Mouse (Mus musculus) liver, embryonic 14.5 days (tissue): Measurements from ENCODE around the gene Acsl5. TPM values are rescaled to one million over a fixed set of nuclear protein-coding genes. Genes with fewer than 3 reads are reported as not detected.
A peak's percentile ranks its signal among the peaks of the same experiment; 100 is the strongest.

Experiments used
- ATAC-seq: fragments of 200-750 bp; cut with Nextera tagmentation; 2 replicates; pipeline ENCODE4 v1.8.0; 2017; ENCODE audit warnings: moderate number of reproducible peaks, mild to moderate bottlenecking, moderate library complexity; ENCODE audit not compliant: insufficient read depth
- DNase-seq, 3 experiments: peaks; one replicate each; pipeline ENCODE4 v3.0.0-alpha.2; 2012 to 2013; ENCODE audit warnings: low read depth in 3 of 3, low spot score in 3 of 3
- H3K27ac ChIP-seq: fragments of 300-500 bp; sonication (generic); 2 replicates; pipeline ENCODE4 v1.5.1; 2014; ENCODE audit warnings: moderate library complexity, mild to moderate bottlenecking, control low read depth, inconsistent platforms
- H3K27me3 ChIP-seq: fragments of 300-500 bp; sonication (generic); 2 replicates; pipeline ENCODE4 v1.6.1; 2014; ENCODE audit warnings: mild to moderate bottlenecking, low read length, moderate library complexity; ENCODE audit not compliant: control insufficient read depth, insufficient read depth
- H3K36me3 ChIP-seq: fragments of 300-500 bp; sonication (generic); replicated peaks from 2 replicates; pipeline ENCODE4 v1.6.1; 2014; ENCODE audit warnings: low read depth; ENCODE audit not compliant: control insufficient read depth, insufficient read depth
- H3K4me1 ChIP-seq, 2 experiments: fragments of 200-500 bp in 1 of 2; fragments of 300-500 bp in 1 of 2; sonication (generic) in 1 of 2; replicated peaks; 2 replicates each; pipeline ENCODE4 v1.6.1; 2012 to 2014; ENCODE audit warnings: antibody characterized with exemption in 1 of 2, inconsistent platforms in 1 of 2, low read length in 1 of 2; ENCODE audit not compliant: control insufficient read depth in 2 of 2, insufficient read depth in 2 of 2
- H3K4me2 ChIP-seq: fragments of 300-500 bp; sonication (generic); 2 replicates; pipeline ENCODE4 v1.6.1; 2014; ENCODE audit warnings: low read depth, mild to moderate bottlenecking, control low read depth, moderate library complexity
- H3K4me3 ChIP-seq, 2 experiments: fragments of 200-500 bp in 1 of 2; fragments of 300-500 bp in 1 of 2; sonication (generic) in 1 of 2; 2 replicates each; pipeline ENCODE4 v1.5.1; 2012 to 2014; ENCODE audit warnings: low read depth in 2 of 2, low read length in 2 of 2, mild to moderate bottlenecking in 2 of 2, control low read depth in 1 of 2, inconsistent platforms in 1 of 2, moderate library complexity in 1 of 2; ENCODE audit not compliant: insufficient read depth in 1 of 2
- H3K9ac ChIP-seq: fragments of 300-500 bp; sonication (generic); replicated peaks from 2 replicates; pipeline ENCODE4 v1.6.1; 2014; ENCODE audit warnings: mild to moderate bottlenecking, control low read depth, moderate library complexity
- H3K9me3 ChIP-seq: fragments of 300-500 bp; sonication (generic); 2 replicates; pipeline ENCODE4 v1.6.1; 2016; ENCODE audit warnings: low read length, mixed read lengths; ENCODE audit not compliant: control insufficient read depth
- CTCF ChIP-seq: IDR thresholded peaks from 2 replicates; pipeline ENCODE4 v1.5.1; 2016; ENCODE audit warnings: antibody characterized with exemption, low read depth, control low read depth
- EP300 ChIP-seq: IDR thresholded peaks from 2 replicates; pipeline ENCODE4 v1.6.1; 2016; ENCODE audit warnings: antibody characterized with exemption, low read depth
- WGBS: fragments of 180-500 bp; shearing (Covaris S2); extraction: QIAGEN DNeasy Blood & Tissue Kit; methylation state at CpG from one replicate; pipeline ENCODE4 v1.1.7; 2014; ENCODE audit not compliant: insufficient replicate concordance; 5-methylcytosine and 5-hydroxymethylcytosine counted together
- polyA plus RNA-seq, 2 experiments: library from polyadenylated mRNA; depleted of rRNA in 1 of 2; stranded (reverse) in 1 of 2; unstranded in 1 of 2; fragments of >200 nt; fragmentation: Nextera tagmentation in 1 of 2; extraction: Ambion mirVana in 1 of 2; gene quantifications; 2 replicates each; pipeline versions ENCODE4 v1.2.1 to v1.2.3; 2012 to 2014

Acsl5 gene
- polyA plus RNA-seq, 2 experiments, result 50.3 to 117 TPM

DNA sequence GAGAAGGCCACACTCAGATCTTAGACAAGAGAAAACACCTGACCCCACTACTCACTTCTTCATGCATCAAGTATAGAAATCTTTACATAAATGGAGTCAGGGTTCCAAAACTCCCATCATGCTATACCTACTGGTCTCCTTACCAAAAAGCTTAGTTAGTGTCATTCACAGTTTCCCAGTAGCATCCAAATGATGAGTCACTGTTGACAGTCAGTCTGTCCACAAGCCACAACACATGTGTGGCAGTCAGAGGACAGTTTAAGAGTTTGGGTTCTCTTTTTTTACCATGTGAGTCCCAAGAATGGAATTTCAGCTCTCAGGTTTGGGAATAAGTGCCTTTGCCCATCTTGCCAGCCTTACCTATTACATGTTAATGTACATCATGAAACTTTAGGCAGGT is 37.2 kb downstream of the Acsl5 start:
- Histone ChIP-seq H3K9me3 (no peaks in the 10 kb centered on the region), H3K4me2 (no peak overlapping the region), H3K4me1 (peaks cover 22 to 33% of the 10 kb centered on the region in 2 experiments), H3K27me3 (no peaks in the 10 kb centered on the region), H3K27ac (no peak overlapping the region), H3K36me3 (peaks cover 82% of the 10 kb centered on the region), H3K9ac (no peak overlapping the region), H3K4me3 (no peak overlapping the region)
- DNase-seq, result no peak
- ATAC-seq, result no peak
- TF ChIP-seq CTCF, result no peak
- no peak for TF ChIP-seq EP300

DNA sequence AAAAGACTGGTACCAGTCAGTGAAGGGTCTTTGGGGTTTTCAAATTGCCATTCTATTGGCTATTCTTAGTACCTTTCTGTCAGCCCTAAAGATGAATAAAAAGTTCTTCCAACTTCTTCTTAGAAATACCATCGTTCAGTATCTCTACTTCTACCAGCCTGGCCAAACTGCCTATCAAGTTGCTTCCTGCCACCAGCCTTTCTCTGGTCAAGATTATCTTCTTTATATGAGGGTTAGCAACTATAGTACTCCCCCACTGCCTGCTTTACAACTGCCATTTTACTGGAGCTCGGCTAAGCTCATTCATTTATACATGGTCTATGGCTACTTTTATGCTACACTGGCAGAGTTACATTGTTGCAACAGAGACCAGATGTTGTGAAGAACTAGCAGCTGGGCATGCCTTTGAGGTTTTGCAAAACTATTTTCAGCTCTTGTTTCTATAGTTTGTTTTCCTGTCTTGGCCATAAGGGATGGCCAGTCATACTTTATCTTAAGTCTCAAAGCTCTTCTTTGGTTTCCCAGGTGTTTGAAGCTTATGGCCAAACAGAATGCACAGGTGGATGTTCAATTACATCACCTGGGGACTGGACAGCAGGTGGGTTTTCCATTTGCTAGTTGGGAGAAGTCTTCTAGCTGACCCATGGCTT is 39.0 kb downstream of the Acsl5 start:
- DNase-seq (no peak), ATAC-seq (no peak)
- H3K27ac ChIP-seq, result no peak overlapping the region
- H3K9me3 ChIP-seq, result no peaks in the 10 kb centered on the region
- H3K9ac ChIP-seq, result no peak overlapping the region
- WGBS, result 31% methylated on average over 2 of the region's 2 CpGs
- H3K27me3 ChIP-seq, result no peaks in the 10 kb centered on the region
- TF ChIP-seq CTCF (no peak), EP300 (no peak)
- H3K4me3 ChIP-seq, result no peak overlapping the region
- peaks cover 15 to 29% of the 10 kb centered on the region in 2 experiments for H3K4me1 ChIP-seq
- H3K36me3 ChIP-seq, result peaks cover 86% of the 10 kb centered on the region
- H3K4me2 ChIP-seq, result no peak overlapping the region

DNA sequence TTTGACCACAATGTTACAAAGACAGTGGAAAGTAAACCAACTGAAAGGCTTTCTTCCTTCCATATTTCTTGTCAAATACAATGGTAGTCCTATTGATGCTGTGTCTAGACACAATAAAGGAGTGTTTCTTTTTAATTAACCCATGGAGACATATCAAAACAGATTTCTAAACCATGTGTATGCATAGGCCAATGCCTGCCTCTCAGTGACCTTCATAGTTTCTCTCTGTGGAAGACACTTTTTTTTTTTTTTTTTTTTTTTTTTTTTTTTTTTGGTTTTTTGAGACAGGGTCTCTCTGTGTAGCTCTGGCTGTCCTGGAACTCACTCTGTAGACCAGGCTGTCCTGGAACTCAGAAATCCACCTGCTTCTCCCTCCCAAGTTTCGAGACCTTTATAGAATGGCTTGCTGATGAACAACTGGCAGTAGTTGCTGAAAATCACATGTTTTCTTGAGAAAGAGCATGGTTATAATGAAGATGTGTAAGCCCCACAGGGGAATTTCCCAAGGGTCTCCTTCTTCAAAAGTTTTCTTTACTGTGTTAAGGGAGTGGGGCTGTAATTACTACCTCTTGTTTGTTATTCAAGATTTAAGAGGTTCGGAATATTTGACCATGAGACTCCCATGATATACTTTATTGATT is 40.6 kb downstream of the Acsl5 start:
- no peak for TF ChIP-seq EP300
- TF ChIP-seq CTCF, result no peak
- Histone ChIP-seq H3K9ac (no peak overlapping the region), H3K36me3 (peaks cover 90% of the 10 kb centered on the region), H3K4me1 (peaks cover 9 to 25% of the 10 kb centered on the region in 2 experiments), H3K27ac (no peak overlapping the region), H3K4me2 (no peak overlapping the region), H3K9me3 (no peaks in the 10 kb centered on the region), H3K4me3 (no peak overlapping the region), H3K27me3 (no peaks in the 10 kb centered on the region)
- DNase-seq (no peak), ATAC-seq (no peak)
- WGBS, result 81% methylated on average over 2 of the region's 2 CpGs

DNA sequence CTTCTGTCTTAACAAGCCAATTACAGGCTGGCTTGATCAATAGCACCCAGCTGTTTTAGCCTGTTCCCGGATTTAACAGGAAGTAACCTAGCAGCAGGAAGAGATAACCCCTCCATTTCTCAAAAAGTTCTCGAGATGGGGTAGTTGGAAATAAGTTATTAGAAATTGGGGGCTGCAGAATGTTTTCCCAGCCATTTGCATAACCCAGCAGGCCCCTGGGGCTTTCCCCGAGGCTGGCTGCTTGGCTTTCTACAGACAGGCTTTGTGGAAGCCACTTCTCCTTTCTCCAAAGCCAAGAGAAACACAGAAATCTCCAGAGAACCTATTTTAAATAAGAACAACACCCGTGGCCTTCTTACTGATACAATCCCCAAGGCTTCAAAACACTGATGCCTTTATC is 41.4 kb downstream of the Acsl5 start:
- DNase-seq (no peak), ATAC-seq (no peak)
- no peak for TF ChIP-seq CTCF
- TF ChIP-seq EP300, result no peak

DNA sequence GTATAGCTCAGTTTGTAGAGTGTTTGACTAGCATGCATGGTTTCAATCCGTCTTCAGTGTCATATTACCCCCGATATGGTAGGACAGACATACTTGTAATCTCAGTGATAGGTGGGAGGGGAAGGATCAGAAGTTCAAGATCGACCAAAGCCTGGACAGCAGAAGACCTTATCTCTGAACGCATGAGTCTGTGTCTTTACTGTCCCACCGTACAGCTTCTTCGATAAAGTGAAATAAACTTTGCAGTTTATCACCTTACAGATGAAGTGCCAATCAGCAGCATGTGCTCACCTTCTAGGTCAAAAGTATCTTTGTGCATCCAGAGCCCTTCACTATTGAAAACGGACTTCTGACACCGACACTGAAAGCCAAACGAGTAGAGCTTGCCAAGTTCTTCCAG is 43.3 kb downstream of the Acsl5 start:
- Histone ChIP-seq H3K36me3 (peaks cover 70% of the 10 kb centered on the region), H3K9ac (peak overlapping the region; percentile 9; the same call in 1 of the 2 replicates), H3K4me1 (peaks cover 9 to 24% of the 10 kb centered on the region in 2 experiments), H3K4me3 (no peak overlapping the region), H3K27ac (peak overlapping the region; percentile 39; the same call in 1 of the 2 replicates), H3K9me3 (no peaks in the 10 kb centered on the region), H3K4me2 (peak overlapping the region; percentile 11; the same call in 1 of the 2 replicates), H3K27me3 (no peaks in the 10 kb centered on the region)
- TF ChIP-seq CTCF, result no peak
- peak; percentile 67 for TF ChIP-seq EP300
- DNase-seq, result peak in 1 of 3 experiments; percentile 37
- 26% methylated on average over 9 of the region's 9 CpGs for WGBS
- peak; percentile 71 for ATAC-seq

More for the DNA sequence above, 41.4 kb downstream of the Acsl5 start:
- Histone ChIP-seq H3K27me3 (no peaks in the 10 kb centered on the region), H3K4me2 (no peak overlapping the region), H3K4me1 (peaks cover 9 to 25% of the 10 kb centered on the region in 2 experiments), H3K27ac (peak overlapping the region; percentile 22; the same call in 1 of the 2 replicates), H3K36me3 (peaks cover 89% of the 10 kb centered on the region), H3K9ac (no peak overlapping the region), H3K4me3 (no peak overlapping the region), H3K9me3 (no peaks in the 10 kb centered on the region)
- 14% methylated on average over 4 of the region's 4 CpGs for WGBS
